Mouse (Mus musculus) C2C12 (cell line): ENCODE measurements at regions not wholly inside any gene's neighbourhood (a gene's known extent, or its start where the extent isn't known, plus 50 kb on each side); places are given as distances from the start of the nearest gene placed in this dataset.

ENCODE experiments used
- CEBPB ChIP-seq: IDR thresholded peaks from one replicate; pipeline ENCODE4 v1.6.1; 2011; ENCODE audit warnings: low read depth, mild to moderate bottlenecking, control low read depth, moderate library complexity
- CTCF ChIP-seq: IDR thresholded peaks from one replicate; pipeline ENCODE4 v1.5.1; 2011; ENCODE audit not compliant: control insufficient read depth, insufficient read depth, insufficient read length
- MAX ChIP-seq: IDR thresholded peaks from one replicate; pipeline ENCODE4 v1.6.1; 2011; ENCODE audit warnings: mild to moderate bottlenecking, control low read depth
- MYOD1 ChIP-seq: IDR thresholded peaks from one replicate; pipeline ENCODE4 v1.6.1; 2011; ENCODE audit warnings: low read depth; ENCODE audit not compliant: control insufficient read depth, insufficient read length
- MYOG ChIP-seq: IDR thresholded peaks from one replicate; pipeline ENCODE4 v1.6.1; 2011; ENCODE audit not compliant: control insufficient read depth, insufficient read length; ENCODE audit errors: extremely low read depth
- USF1 ChIP-seq: IDR thresholded peaks from one replicate; pipeline ENCODE4 v1.6.1; 2011; ENCODE audit warnings: low read depth, mild to moderate bottlenecking, control low read depth, moderate library complexity

DNA sequence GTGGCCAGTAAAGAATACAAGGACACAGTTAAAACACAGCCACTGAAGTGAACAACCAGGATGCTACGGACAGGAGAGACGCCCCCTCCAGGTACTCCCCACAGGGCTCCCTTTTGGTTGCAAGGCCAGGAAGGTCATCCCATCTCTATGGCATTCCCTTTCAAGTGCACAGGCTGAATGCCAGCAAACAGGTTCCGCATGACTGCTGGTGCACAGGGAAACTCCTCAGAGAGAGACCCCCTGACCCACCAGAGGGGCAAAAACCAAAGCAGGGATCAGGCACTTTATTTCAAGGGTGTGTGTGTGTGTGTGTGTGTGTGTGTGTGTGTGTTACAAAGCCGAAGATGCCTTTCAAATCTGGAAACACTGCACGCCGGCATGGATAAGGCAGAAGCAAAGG lies 721.1 kb downstream of the Nr2f2 start:
- no peak for TF ChIP-seq CTCF
- no peak for TF ChIP-seq MYOG
- TF ChIP-seq CEBPB: no peak
- no peak for TF ChIP-seq USF1
- TF ChIP-seq MAX: no peak
- TF ChIP-seq MYOD1: no peak
